9 mouse cellular contexts compared by ENCODE assay signal in the genomic region with DNA sequence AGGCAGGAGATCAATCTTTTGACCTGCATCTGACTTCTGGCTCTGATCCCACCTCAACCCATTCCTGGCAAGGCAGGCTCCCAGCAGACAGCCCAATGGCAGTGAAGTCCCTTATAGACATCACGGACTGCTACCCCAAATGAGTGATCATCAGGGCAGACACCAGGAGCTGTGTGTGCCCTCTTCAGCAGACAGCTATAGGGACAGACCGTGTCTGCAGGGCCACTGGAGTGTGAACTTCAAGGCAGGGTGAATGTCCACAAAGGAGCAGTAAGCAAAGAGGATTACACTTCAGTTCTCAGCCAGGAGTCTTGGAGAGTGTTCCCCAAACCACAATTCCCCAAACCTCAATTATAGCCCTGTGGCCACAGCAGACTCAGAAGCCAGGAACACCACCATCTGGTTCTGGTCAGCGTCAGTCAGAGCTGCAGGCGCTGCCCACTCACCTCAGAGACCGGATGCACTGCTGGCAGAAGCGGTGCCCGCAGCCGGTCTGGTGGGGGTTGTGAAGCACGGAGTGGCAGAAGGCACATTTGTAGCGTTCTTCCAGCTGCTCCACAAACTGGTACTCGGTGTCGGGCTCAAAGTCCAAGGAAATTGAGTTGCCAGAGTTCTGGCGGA. TPM values are rescaled to one million over a fixed set of nuclear protein-coding genes. Genes with fewer than 3 reads are reported as not detected.
A peak's percentile ranks its signal among the peaks of the same experiment; 100 is the strongest.
DNase-seq lines count a peak whose midpoint lies in the region; ATAC-seq and TF ChIP-seq lines count a peak whose summit lies in the region.
"Had no signal": no experiment of that assay in that cellular context is flagged by ENCODE, and none has a peak within 500 bp of the region (broad histone marks: within the 10 kb centered on the region; RNA-seq: fewer than 3 reads in every experiment).

No protein-coding gene starts in this region.

- no peak for ATAC-seq in midbrain, postnatal 0 days (ENCODE audit: low FRiP score)
- ATAC-seq in limb, embryonic 11.5 days (ENCODE audit: insufficient number of reproducible peaks, low FRiP score, low TSS enrichment, low read depth): no peak; the same call in 1 of the 2 replicates
- ATAC-seq in activated CD4-positive, CD25-positive, alpha-beta regulatory T cell, adult 4 months: no peak

- DNase-seq in cerebellum, adult 18-20 months: peak; percentile 12 to 18
- no peak for DNase-seq in cerebellum, adult 11 months
- DNase-seq in midbrain, postnatal 0 days (ENCODE audit: low spot score): peak; percentile 66
- DNase-seq in midbrain, embryonic 10.5 days (ENCODE audit: low spot score): no peak
- peak; percentile 67 to 68 for DNase-seq in heart, postnatal 10 days
- peak; percentile 69 for DNase-seq in limb, embryonic 11.5 days (ENCODE audit: low spot score)
- no peak for DNase-seq in adrenal gland, adult 8-10 months

- H3K36me3 ChIP-seq in midbrain, postnatal 0 days (ENCODE audit: insufficient read depth, low read length): no peaks in the 10 kb centered on the region
- no peaks in the 10 kb centered on the region for H3K36me3 ChIP-seq in midbrain, embryonic 10.5 days
- H3K36me3 ChIP-seq in limb, embryonic 11.5 days (ENCODE audit: control insufficient read depth, insufficient read depth, low read length): no peaks in the 10 kb centered on the region
- H3K36me3 ChIP-seq: midbrain, embryonic 12.5 days had no signal

- H3K27ac ChIP-seq in midbrain, postnatal 0 days (ENCODE audit: low read depth, low read length): no peak overlapping the region
- H3K27ac ChIP-seq in midbrain, embryonic 10.5 days (replicated peaks): no peak overlapping the region
- H3K27ac ChIP-seq in limb, embryonic 11.5 days (replicated peaks; ENCODE audit: low read depth, low read length): peak overlapping the region; percentile 10; the same call in 1 of the 2 replicates
- H3K27ac ChIP-seq: midbrain, embryonic 12.5 days had no signal

- intact Hi-C loops in heart, postnatal 10 days (cut with DNase I): no loop called here

- H3K27me3 ChIP-seq in midbrain, postnatal 0 days (ENCODE audit: insufficient read depth, low read length): no peaks in the 10 kb centered on the region
- H3K27me3 ChIP-seq in midbrain, embryonic 10.5 days (ENCODE audit: low read depth, poor library complexity, severe bottlenecking): no peaks in the 10 kb centered on the region
- H3K27me3 ChIP-seq in limb, embryonic 11.5 days (ENCODE audit: control insufficient read depth, insufficient read depth, low read length): no peaks in the 10 kb centered on the region
- H3K27me3 ChIP-seq: midbrain, embryonic 12.5 days had no signal

- H3K4me1 ChIP-seq in midbrain, postnatal 0 days (ENCODE audit: insufficient read depth, low read length): 0 out of 2 replicates have a peak, but pooled peaks cover 2% of the 10 kb centered on the region
- peaks cover 15% of the 10 kb centered on the region for H3K4me1 ChIP-seq in midbrain, embryonic 10.5 days
- peaks cover 10% of the 10 kb centered on the region for H3K4me1 ChIP-seq in limb, embryonic 11.5 days (ENCODE audit: control insufficient read depth, insufficient read depth, low read length)

- no peak for TF ChIP-seq CTCF in midbrain, postnatal 0 days (IDR thresholded peaks at IDR 0.05)

- H3K4me3 ChIP-seq in midbrain, postnatal 0 days (ENCODE audit: low read depth, low read length): no peak overlapping the region
- H3K4me3 ChIP-seq in midbrain, embryonic 10.5 days: no peak overlapping the region
- H3K4me3 ChIP-seq in limb, embryonic 11.5 days (ENCODE audit: low read depth, low read length): no peak overlapping the region
- H3K4me3 ChIP-seq: midbrain, embryonic 12.5 days had no signal

- H3K9me3 ChIP-seq in midbrain, postnatal 0 days (ENCODE audit: low read length): no peaks in the 10 kb centered on the region
- no peaks in the 10 kb centered on the region for H3K9me3 ChIP-seq in midbrain, embryonic 10.5 days (replicated peaks)
- H3K9me3 ChIP-seq in limb, embryonic 11.5 days (ENCODE audit: control insufficient read depth, low read length): no peaks in the 10 kb centered on the region
- H3K9me3 ChIP-seq: midbrain, embryonic 12.5 days had no signal

- WGBS in midbrain, postnatal 0 days: 56% methylated on average over 13 of the region's 13 CpGs
- WGBS in midbrain, embryonic 10.5 days: 74% methylated on average over 13 of the region's 13 CpGs
- WGBS in limb, embryonic 11.5 days: 14% methylated on average over 13 of the region's 13 CpGs

- H3K4me2 ChIP-seq in midbrain, postnatal 0 days (ENCODE audit: low read depth, low read length, poor library complexity, severe bottlenecking): no peak overlapping the region
- H3K4me2 ChIP-seq in limb, embryonic 11.5 days (ENCODE audit: low read depth, severe bottlenecking): peak overlapping the region; percentile 32
- H3K4me2 ChIP-seq: midbrain, embryonic 12.5 days had no signal

- H3K9ac ChIP-seq in midbrain, postnatal 0 days (replicated peaks; ENCODE audit: low read length, poor library complexity, severe bottlenecking): no peak overlapping the region
- peak overlapping the region; percentile 47 for H3K9ac ChIP-seq in limb, embryonic 11.5 days (ENCODE audit: low read length)
- H3K9ac ChIP-seq: midbrain, embryonic 12.5 days had no signal

RNA-seq across cellular contexts. Expression of a gene that starts 22.3 kb away (rescaled TPM):
- total RNA-seq in midbrain, postnatal 0 days (2014; rRNA removed): 0.94 and 2.0 TPM in 2 replicates
- 1.6 and 2.1 TPM in 2 replicates for polyA plus RNA-seq in midbrain, postnatal 0 days (2015; fragmentation: Nextera tagmentation; extraction: Ambion mirVana)
- 3.3 and 3.6 TPM in 2 replicates for polyA plus RNA-seq in midbrain, embryonic 10.5 days (2016; fragmentation: Nextera tagmentation; extraction: Ambion mirVana)
- total RNA-seq in heart, postnatal 10 days (2021): 10 to 100 TPM in 1 of 2 experiments, 1 to 10 TPM in 1; 8.6 to 11.7 TPM
- polyA plus RNA-seq in limb, embryonic 11.5 days (2014; fragmentation: Nextera tagmentation; extraction: Ambion mirVana): 6.5 and 8.2 TPM in 2 replicates
- polyA plus RNA-seq in activated CD4-positive, CD25-positive, alpha-beta regulatory T cell, adult 4 months (2017; shearing (Covaris generic)): 10 to 100 TPM; 54.1 to 58.9 TPM
- 10 to 100 TPM in 1 of 4 experiments, 1 to 10 TPM in 3; 4.5 to 15.4 (median 7.7) TPM for total RNA-seq in adrenal gland, adult 8-10 months (2022)

Comparison
In these comparisons a context has a peak if more than half of its experiments do, and no peak if none do; other contexts are left out.
1. DNase-seq: peak in cerebellum, adult 18-20 months (2 of 2), midbrain, postnatal 0 days (single experiment), heart, postnatal 10 days (2 of 2) and limb, embryonic 11.5 days (single experiment); none in cerebellum, adult 11 months (single experiment), midbrain, embryonic 10.5 days (single experiment) and adrenal gland, adult 8-10 months (single experiment).